Mouse (Mus musculus) MEL (cell line): ENCODE measurements around the gene Castor1.

Source experiments
- BHLHE40 ChIP-seq: IDR thresholded peaks from 2 replicates; pipeline ENCODE4 v1.6.1; 2012; ENCODE audit warnings: low read depth, mild to moderate bottlenecking, inconsistent platforms, low read length, improper control_type of control experiment, borderline replicate concordance
- CTCF ChIP-seq, 3 experiments: IDR thresholded peaks in 2 of 3; conservative IDR thresholded peaks in 1 of 3; 2 replicates each; pipeline ENCODE4 v1.5.1; 2011 to 2012; ENCODE audit warnings: low read length in 3 of 3, low read depth in 2 of 3, mild to moderate bottlenecking in 2 of 3, improper control_type of control experiment in 1 of 3, inconsistent platforms in 1 of 3, mixed read lengths in 1 of 3, moderate library complexity in 1 of 3; ENCODE audit not compliant: control insufficient read depth in 1 of 3, insufficient read depth in 1 of 3, poor library complexity in 1 of 3, severe bottlenecking in 1 of 3
- ELF1 ChIP-seq: IDR thresholded peaks from 2 replicates; pipeline ENCODE4 v1.6.1; 2014; ENCODE audit warnings: low read depth, mild to moderate bottlenecking, inconsistent platforms, low read length, improper control_type of control experiment, moderate library complexity
- EP300 ChIP-seq, 2 experiments: IDR thresholded peaks; 2 replicates each; pipeline ENCODE4 v1.6.1; 2011; ENCODE audit warnings: improper control_type of control experiment in 2 of 2, low read length in 2 of 2, low read depth in 1 of 2, mild to moderate bottlenecking in 1 of 2
- GATA1 ChIP-seq: IDR thresholded peaks from 2 replicates; pipeline ENCODE4 v1.6.1; 2011; ENCODE audit warnings: low read depth, low read length, improper control_type of control experiment
- KAT2A ChIP-seq: conservative IDR thresholded peaks from 2 replicates; pipeline ENCODE4 v1.6.1; 2012; ENCODE audit warnings: low read depth, low read length, improper control_type of control experiment, inconsistent platforms
- MAX ChIP-seq: IDR thresholded peaks from 2 replicates; pipeline ENCODE4 v1.6.1; 2011; ENCODE audit warnings: low read length, improper control_type of control experiment
- MXI1 ChIP-seq: IDR thresholded peaks from 2 replicates; pipeline ENCODE4 v1.6.1; 2011; ENCODE audit warnings: mild to moderate bottlenecking, low read depth, low read length, improper control_type of control experiment
- MYC ChIP-seq: IDR thresholded peaks from 2 replicates; pipeline ENCODE4 v1.6.1; 2011; ENCODE audit warnings: low read depth, mild to moderate bottlenecking, low read length, improper control_type of control experiment, moderate library complexity
- RAD21 ChIP-seq: IDR thresholded peaks from 2 replicates; pipeline ENCODE4 v1.6.1; 2011; ENCODE audit warnings: mild to moderate bottlenecking, low read depth, low read length, improper control_type of control experiment
- RCOR1 ChIP-seq: IDR thresholded peaks from 2 replicates; pipeline ENCODE4 v1.6.1; 2012; ENCODE audit warnings: low read depth, mild to moderate bottlenecking, inconsistent platforms, low read length, improper control_type of control experiment
- SIN3A ChIP-seq: IDR thresholded peaks from 2 replicates; pipeline ENCODE4 v1.6.1; 2012; ENCODE audit warnings: low read length, improper control_type of control experiment, inconsistent platforms
- SMC3 ChIP-seq: IDR thresholded peaks from 2 replicates; pipeline ENCODE4 v1.6.1; 2011; ENCODE audit warnings: low read depth, low read length, improper control_type of control experiment
- ZMIZ1 ChIP-seq: IDR thresholded peaks from 2 replicates; pipeline ENCODE4 v1.6.1; 2012; ENCODE audit warnings: low read depth, mild to moderate bottlenecking, inconsistent platforms, low read length, improper control_type of control experiment, moderate library complexity

- TF ChIP-seq EP300 (IDR thresholded peaks at IDR 0.05; ENCODE audit: low read depth in 1 of 2, low read length in 2 of 2), result no peak
- TF ChIP-seq MAX, result no peak
- TF ChIP-seq SMC3, result no peak
- TF ChIP-seq CTCF (IDR thresholded peaks at IDR 0.05 in 2 of 3, conservative IDR thresholded peaks at IDR 0.05 in 1 of 3; ENCODE audit: control insufficient read depth in 1 of 3, insufficient read depth in 1 of 3, low read depth in 2 of 3, low read length in 3 of 3, poor library complexity in 1 of 3, severe bottlenecking in 1 of 3), result no peak
- no peak for TF ChIP-seq BHLHE40
- no peak for TF ChIP-seq RAD21
- TF ChIP-seq MXI1, result no peak
- TF ChIP-seq MYC, result no peak
- no peak for TF ChIP-seq RCOR1
- no peak for TF ChIP-seq KAT2A
- no peak for TF ChIP-seq ELF1
- TF ChIP-seq GATA1, result no peak
- no peak for TF ChIP-seq SIN3A
- no peak for TF ChIP-seq ZMIZ1
Observed at GRCm38 (mm10) chr11:4195597-4196031, 22.4 kb upstream of the Castor1 start.
